Mouse (Mus musculus): ENCODE results near the gene Kctd4. TPM values are rescaled to one million over a fixed set of nuclear protein-coding genes. Genes with fewer than 3 reads are reported as not detected.

Gene Kctd4
- polyA plus RNA-seq, 1 experiment = not detected

GRCm38 (mm10) chr14:75998082-75998481 lies 43.3 kb downstream of the Kctd4 start:
- Histone ChIP-seq H3K4me3 (replicated peaks; ENCODE audit: control insufficient read depth, low read depth, low read length) (no peak overlapping the region), H3K27ac (ENCODE audit: control insufficient read depth, insufficient read depth, low read depth, low read length, poor library complexity) (no peak overlapping the region), H3K4me1 (ENCODE audit: control insufficient read depth, insufficient read depth, low read length) (no peaks in the 10 kb centered on the region; the same call in none of the 2 replicates)
- TF ChIP-seq POLR2A (IDR thresholded peaks at IDR 0.05; ENCODE audit: borderline replicate concordance, control insufficient read depth, low read depth, low read length) (no peak), CTCF (IDR thresholded peaks at IDR 0.05; ENCODE audit: control insufficient read depth, insufficient read depth, low read length) (no peak)
- 63% methylated on average over 1 of the region's 1 CpGs for WGBS

GRCm38 (mm10) chr14:76001781-76002180 lies 47.0 kb downstream of the Kctd4 start:
- no peak overlapping the region for H3K27ac ChIP-seq (ENCODE audit: control insufficient read depth, insufficient read depth, low read depth, low read length, poor library complexity)
- 35% methylated on average over 4 of the region's 4 CpGs for WGBS
- H3K4me3 ChIP-seq (replicated peaks; ENCODE audit: control insufficient read depth, low read depth, low read length) = no peak overlapping the region
- TF ChIP-seq CTCF (IDR thresholded peaks at IDR 0.05; ENCODE audit: control insufficient read depth, insufficient read depth, low read length) = no peak
- no peak for TF ChIP-seq POLR2A (IDR thresholded peaks at IDR 0.05; ENCODE audit: borderline replicate concordance, control insufficient read depth, low read depth, low read length)
- H3K4me1 ChIP-seq (ENCODE audit: control insufficient read depth, insufficient read depth, low read length) = no peaks in the 10 kb centered on the region; the same call in none of the 2 replicates

GRCm38 (mm10) chr14:76005011-76005410 lies 50.2 kb downstream of the Kctd4 start:
- no peak for TF ChIP-seq CTCF (IDR thresholded peaks at IDR 0.05; ENCODE audit: control insufficient read depth, insufficient read depth, low read length)
- TF ChIP-seq POLR2A (IDR thresholded peaks at IDR 0.05; ENCODE audit: borderline replicate concordance, control insufficient read depth, low read depth, low read length) = no peak
- no peak overlapping the region for H3K27ac ChIP-seq (ENCODE audit: control insufficient read depth, insufficient read depth, low read depth, low read length, poor library complexity)
- no peak overlapping the region for H3K4me3 ChIP-seq (replicated peaks; ENCODE audit: control insufficient read depth, low read depth, low read length)
- no peaks in the 10 kb centered on the region; the same call in none of the 2 replicates for H3K4me1 ChIP-seq (ENCODE audit: control insufficient read depth, insufficient read depth, low read length)
- WGBS = 88% methylated on average over 4 of the region's 4 CpGs

GRCm38 (mm10) chr14:76008174-76008573 lies 53.4 kb downstream of the Kctd4 start:
- H3K4me3 ChIP-seq (replicated peaks; ENCODE audit: control insufficient read depth, low read depth, low read length) = no peak overlapping the region
- 80% methylated on average over 1 of the region's 1 CpGs for WGBS
- TF ChIP-seq POLR2A (IDR thresholded peaks at IDR 0.05; ENCODE audit: borderline replicate concordance, control insufficient read depth, low read depth, low read length) (no peak), CTCF (IDR thresholded peaks at IDR 0.05; ENCODE audit: control insufficient read depth, insufficient read depth, low read length) (no peak)
- no peak overlapping the region for H3K27ac ChIP-seq (ENCODE audit: control insufficient read depth, insufficient read depth, low read depth, low read length, poor library complexity)
- H3K4me1 ChIP-seq (ENCODE audit: control insufficient read depth, insufficient read depth, low read length) = no peaks in the 10 kb centered on the region; the same call in 1 of the 2 replicates

- 81% methylated on average over 5 of the region's 5 CpGs for WGBS
- Histone ChIP-seq H3K27ac (ENCODE audit: control insufficient read depth, insufficient read depth, low read depth, low read length, poor library complexity) (no peak overlapping the region), H3K4me1 (ENCODE audit: control insufficient read depth, insufficient read depth, low read length) (no peaks in the 10 kb centered on the region; the same call in 1 of the 2 replicates), H3K4me3 (replicated peaks; ENCODE audit: control insufficient read depth, low read depth, low read length) (no peak overlapping the region)
- TF ChIP-seq POLR2A (IDR thresholded peaks at IDR 0.05; ENCODE audit: borderline replicate concordance, control insufficient read depth, low read depth, low read length) = no peak
- TF ChIP-seq CTCF (IDR thresholded peaks at IDR 0.05; ENCODE audit: control insufficient read depth, insufficient read depth, low read length) = no peak
Observed at GRCm38 (mm10) chr14:76009185-76009584, 54.4 kb downstream of the Kctd4 start.

- no peaks in the 10 kb centered on the region; the same call in 1 of the 2 replicates for H3K4me1 ChIP-seq (ENCODE audit: control insufficient read depth, insufficient read depth, low read length)
- H3K27ac ChIP-seq (ENCODE audit: control insufficient read depth, insufficient read depth, low read depth, low read length, poor library complexity) = peak within 1 kb of the TSS; percentile 66
- TF ChIP-seq CTCF (IDR thresholded peaks at IDR 0.05; ENCODE audit: control insufficient read depth, insufficient read depth, low read length) (no peak), POLR2A (IDR thresholded peaks at IDR 0.05; ENCODE audit: borderline replicate concordance, control insufficient read depth, low read depth, low read length) (peak; percentile 29; the same call in 1 of the 2 replicates)
- WGBS = under 1% methylated on average over 67 of the region's 67 CpGs
- peak within 1 kb of the TSS; percentile 89 for H3K4me3 ChIP-seq (replicated peaks; ENCODE audit: control insufficient read depth, low read depth, low read length)
Observed at GRCm38 (mm10) chr14:76010102-76011061, 55.6 kb downstream of the Kctd4 start, which contains the start of gene Gtf2f2. Gtf2f2 (minus strand) TSS chr14:76010865.

GRCm38 (mm10) chr14:76011062-76011457 lies 56.3 kb downstream of the Kctd4 start:
- TF ChIP-seq POLR2A (IDR thresholded peaks at IDR 0.05; ENCODE audit: borderline replicate concordance, control insufficient read depth, low read depth, low read length) (no peak), CTCF (IDR thresholded peaks at IDR 0.05; ENCODE audit: control insufficient read depth, insufficient read depth, low read length) (no peak)
- H3K27ac ChIP-seq (ENCODE audit: control insufficient read depth, insufficient read depth, low read depth, low read length, poor library complexity) = no peak overlapping the region
- no peaks in the 10 kb centered on the region; the same call in 1 of the 2 replicates for H3K4me1 ChIP-seq (ENCODE audit: control insufficient read depth, insufficient read depth, low read length)
- H3K4me3 ChIP-seq (replicated peaks; ENCODE audit: control insufficient read depth, low read depth, low read length) = peak overlapping the region; percentile 89
- 29% methylated on average over 7 of the region's 7 CpGs for WGBS

GRCm38 (mm10) chr14:76014331-76014730 lies 59.5 kb downstream of the Kctd4 start:
- H3K4me3 ChIP-seq (replicated peaks; ENCODE audit: control insufficient read depth, low read depth, low read length) = no peak overlapping the region
- TF ChIP-seq CTCF (IDR thresholded peaks at IDR 0.05; ENCODE audit: control insufficient read depth, insufficient read depth, low read length) (no peak), POLR2A (IDR thresholded peaks at IDR 0.05; ENCODE audit: borderline replicate concordance, control insufficient read depth, low read depth, low read length) (no peak)
- no peaks in the 10 kb centered on the region; the same call in 1 of the 2 replicates for H3K4me1 ChIP-seq (ENCODE audit: control insufficient read depth, insufficient read depth, low read length)
- WGBS = 42% methylated on average over 2 of the region's 2 CpGs
- no peak overlapping the region for H3K27ac ChIP-seq (ENCODE audit: control insufficient read depth, insufficient read depth, low read depth, low read length, poor library complexity)

Other genes with a start within 250 kb of the Kctd4 start
- 9.5 and 12.2 TPM in 2 replicates for gene Cog3, start 200.5 kb upstream of the Kctd4 start, polyA plus RNA-seq (2011; ENCODE audit: insufficient read depth, insufficient read length, low replicate concordance, missing spikeins)
- 4.3 and 6.7 TPM in 2 replicates for gene Slc25a30, start 168.0 kb upstream of the Kctd4 start, polyA plus RNA-seq (2011; ENCODE audit: insufficient read depth, insufficient read length, low replicate concordance, missing spikeins)
- 2,309 and 3,063 TPM in 2 replicates for gene Tpt1, start 109.9 kb upstream of the Kctd4 start, polyA plus RNA-seq (2011; ENCODE audit: insufficient read depth, insufficient read length, low replicate concordance, missing spikeins)
- 12.6 and 33.5 TPM in 2 replicates for gene Gtf2f2, start 55.9 kb downstream of the Kctd4 start, polyA plus RNA-seq (2011; ENCODE audit: insufficient read depth, insufficient read length, low replicate concordance, missing spikeins)
- gene Gpalpp1, start 155.8 kb downstream of the Kctd4 start, polyA plus RNA-seq (2011; ENCODE audit: insufficient read depth, insufficient read length, low replicate concordance, missing spikeins) = 4.6 and 8.9 TPM in 2 replicates
- gene Nufip1, start 155.9 kb downstream of the Kctd4 start, polyA plus RNA-seq (2011; ENCODE audit: insufficient read depth, insufficient read length, low replicate concordance, missing spikeins) = 3.3 and 12.0 TPM in 2 replicates

All from bone marrow, adult 2 months (tissue).